Mouse (Mus musculus): ENCODE data around the gene Taldo1. TPM values are rescaled to one million over a fixed set of nuclear protein-coding genes. Genes with fewer than 3 reads are reported as not detected.

Gene Taldo1
- polyA plus RNA-seq, 1 experiment, result 93.0 TPM

GRCm38 (mm10) chr7:141381068-141381835, 10.7 kb upstream of the Taldo1 start:
- no peak overlapping the region for H3K27ac ChIP-seq (ENCODE audit: insufficient read depth, low read length)
- TF ChIP-seq POLR2A (IDR thresholded peaks at IDR 0.05; ENCODE audit: low read depth, low read length), result no peak
- no peak for TF ChIP-seq CTCF (IDR thresholded peaks at IDR 0.05; ENCODE audit: borderline replicate concordance, insufficient read depth, low read length)
- H3K4me1 ChIP-seq (ENCODE audit: control insufficient read depth, insufficient read depth, low read length), result no peaks in the 10 kb centered on the region
- no peak overlapping the region for H3K4me3 ChIP-seq (ENCODE audit: insufficient read depth, low read length)

DNA sequence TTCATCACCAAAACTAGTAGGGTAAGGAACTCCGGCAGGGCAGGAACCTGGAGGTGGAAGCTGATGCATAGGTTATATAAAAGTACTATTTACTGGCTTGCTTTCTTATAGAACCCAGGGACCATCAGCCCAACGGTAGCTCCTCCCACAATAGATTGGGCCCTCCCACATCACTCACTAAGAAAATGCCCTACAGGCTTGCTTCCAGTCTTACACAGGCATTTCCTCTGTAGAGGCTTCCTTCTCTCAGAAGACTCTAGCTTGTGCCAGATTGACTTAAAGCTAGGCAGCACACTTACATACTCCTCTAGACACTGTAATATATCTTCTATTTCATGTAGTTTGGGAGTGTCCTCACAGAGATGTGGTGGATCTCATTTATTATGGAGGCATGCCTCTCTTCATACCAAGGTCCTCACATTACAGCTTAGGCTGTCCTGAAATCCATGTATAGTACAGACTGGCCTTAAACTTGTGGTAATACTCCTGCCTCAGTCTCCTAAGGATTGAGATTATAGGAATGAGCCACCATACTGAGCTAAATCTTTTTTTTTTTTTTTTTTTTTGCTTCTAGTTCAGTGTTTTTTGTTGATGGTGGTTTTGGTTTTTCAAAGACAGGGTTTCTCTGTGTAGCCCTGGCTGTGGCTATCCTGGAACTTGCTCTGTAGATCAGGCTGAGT, 4.1 kb upstream of the Taldo1 start:
- Histone ChIP-seq H3K4me1 (ENCODE audit: control insufficient read depth, insufficient read depth, low read length) (peaks cover under 1% of the 10 kb centered on the region; the same call in 1 of the 2 replicates), H3K27ac (ENCODE audit: insufficient read depth, low read length) (no peak overlapping the region), H3K4me3 (ENCODE audit: insufficient read depth, low read length) (no peak overlapping the region)
- TF ChIP-seq POLR2A (IDR thresholded peaks at IDR 0.05; ENCODE audit: low read depth, low read length) (no peak), CTCF (IDR thresholded peaks at IDR 0.05; ENCODE audit: borderline replicate concordance, insufficient read depth, low read length) (no peak)

DNA sequence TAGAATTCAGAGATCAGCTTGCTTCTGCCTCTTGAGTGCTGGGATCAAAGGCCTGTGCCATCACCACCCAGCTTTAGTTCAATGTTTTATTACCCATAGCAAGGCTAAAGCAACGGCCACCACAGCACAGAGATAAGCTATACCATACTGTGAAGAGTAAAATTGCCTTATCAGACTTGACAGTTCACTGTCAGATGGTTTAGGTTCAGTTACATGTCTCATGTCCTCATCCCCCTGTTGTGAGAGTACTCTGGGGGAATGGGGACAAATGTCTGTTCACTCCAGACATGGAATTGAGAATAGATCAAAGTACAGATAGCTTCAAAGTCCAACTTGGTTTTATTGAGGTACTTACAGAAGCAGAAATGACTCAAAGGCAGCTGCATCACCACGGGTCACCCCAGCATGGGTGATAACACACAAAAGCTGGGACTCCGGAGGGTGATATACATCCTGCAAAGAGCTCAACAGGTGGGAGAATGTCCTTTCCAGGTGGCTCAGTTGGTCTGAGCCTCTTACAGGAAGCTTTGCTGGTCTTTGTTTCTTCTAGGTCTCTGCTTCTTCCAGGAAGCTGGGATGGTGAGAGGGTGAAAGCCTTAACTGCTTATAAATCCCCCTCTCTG, 3.4 kb upstream of the Taldo1 start:
- no peak overlapping the region for H3K4me3 ChIP-seq (ENCODE audit: insufficient read depth, low read length)
- H3K4me1 ChIP-seq (ENCODE audit: control insufficient read depth, insufficient read depth, low read length), result peaks cover 4% of the 10 kb centered on the region; the same call in 1 of the 2 replicates
- TF ChIP-seq CTCF (IDR thresholded peaks at IDR 0.05; ENCODE audit: borderline replicate concordance, insufficient read depth, low read length) (no peak), POLR2A (IDR thresholded peaks at IDR 0.05; ENCODE audit: low read depth, low read length) (no peak)
- H3K27ac ChIP-seq (ENCODE audit: insufficient read depth, low read length), result no peak overlapping the region

- TF ChIP-seq POLR2A (IDR thresholded peaks at IDR 0.05; ENCODE audit: low read depth, low read length), result no peak
- Histone ChIP-seq H3K4me3 (ENCODE audit: insufficient read depth, low read length) (no peak overlapping the region), H3K27ac (ENCODE audit: insufficient read depth, low read length) (no peak overlapping the region), H3K4me1 (ENCODE audit: control insufficient read depth, insufficient read depth, low read length) (peaks cover 4% of the 10 kb centered on the region; the same call in 1 of the 2 replicates)
These were observed 1.4 kb upstream of the Taldo1 start for GRCm38 (mm10) chr7:141390326-141391259.

GRCm38 (mm10) chr7:141392552-141393222, 688 bp downstream of the Taldo1 start:
- no peak for TF ChIP-seq POLR2A (IDR thresholded peaks at IDR 0.05; ENCODE audit: low read depth, low read length)
- TF ChIP-seq CTCF (IDR thresholded peaks at IDR 0.05; ENCODE audit: borderline replicate concordance, insufficient read depth, low read length), result no peak
- peak overlapping the region; percentile 90 for H3K4me3 ChIP-seq (ENCODE audit: insufficient read depth, low read length)
- H3K27ac ChIP-seq (ENCODE audit: insufficient read depth, low read length), result peak overlapping the region; percentile 11; the same call in 1 of the 2 replicates

GRCm38 (mm10) chr7:141394158-141394557, 2.2 kb downstream of the Taldo1 start:
- TF ChIP-seq CTCF (IDR thresholded peaks at IDR 0.05; ENCODE audit: borderline replicate concordance, insufficient read depth, low read length) (no peak), POLR2A (IDR thresholded peaks at IDR 0.05; ENCODE audit: low read depth, low read length) (no peak)
- Histone ChIP-seq H3K4me3 (ENCODE audit: insufficient read depth, low read length) (no peak overlapping the region), H3K4me1 (ENCODE audit: control insufficient read depth, insufficient read depth, low read length) (peaks cover 4% of the 10 kb centered on the region; the same call in 1 of the 2 replicates), H3K27ac (ENCODE audit: insufficient read depth, low read length) (no peak overlapping the region)

More at GRCm38 (mm10) chr7:141392552-141393222, 688 bp downstream of the Taldo1 start:
- H3K4me1 ChIP-seq (ENCODE audit: control insufficient read depth, insufficient read depth, low read length), result peaks cover 4% of the 10 kb centered on the region; the same call in 1 of the 2 replicates

- peaks cover 4% of the 10 kb centered on the region; the same call in 1 of the 2 replicates for H3K4me1 ChIP-seq (ENCODE audit: control insufficient read depth, insufficient read depth, low read length)
- H3K4me3 ChIP-seq (ENCODE audit: insufficient read depth, low read length), result no peak overlapping the region
- H3K27ac ChIP-seq (ENCODE audit: insufficient read depth, low read length), result no peak overlapping the region
- TF ChIP-seq POLR2A (IDR thresholded peaks at IDR 0.05; ENCODE audit: low read depth, low read length) (no peak), CTCF (IDR thresholded peaks at IDR 0.05; ENCODE audit: borderline replicate concordance, insufficient read depth, low read length) (peak; percentile 48; the same call in 1 of the 2 replicates)
These were observed 2.8 kb downstream of the Taldo1 start for GRCm38 (mm10) chr7:141394771-141395170.

DNA sequence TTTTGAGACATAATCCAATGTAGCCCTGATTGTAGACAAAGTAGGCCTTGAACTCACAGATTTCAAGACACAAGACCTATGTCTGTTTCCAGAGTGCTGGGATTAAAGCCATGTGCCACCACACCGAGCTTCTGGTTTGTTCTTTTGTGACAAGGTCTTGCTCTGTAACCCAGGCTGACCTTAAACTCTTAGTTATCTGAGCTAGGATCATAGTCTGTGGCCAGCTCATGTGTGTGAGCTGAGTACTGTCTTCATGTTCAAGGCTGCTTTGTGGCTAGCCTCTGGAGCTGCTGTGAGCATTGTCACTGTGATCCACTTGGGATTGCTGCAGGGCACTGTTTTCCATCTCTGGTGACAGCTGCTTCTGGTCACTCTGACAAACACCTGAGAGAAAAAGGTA, 3.3 kb downstream of the Taldo1 start:
- no peak for TF ChIP-seq CTCF (IDR thresholded peaks at IDR 0.05; ENCODE audit: borderline replicate concordance, insufficient read depth, low read length)
- no peak for TF ChIP-seq POLR2A (IDR thresholded peaks at IDR 0.05; ENCODE audit: low read depth, low read length)
- H3K4me1 ChIP-seq (ENCODE audit: control insufficient read depth, insufficient read depth, low read length), result peaks cover 4% of the 10 kb centered on the region; the same call in 1 of the 2 replicates
- H3K4me3 ChIP-seq (ENCODE audit: insufficient read depth, low read length), result no peak overlapping the region
- no peak overlapping the region for H3K27ac ChIP-seq (ENCODE audit: insufficient read depth, low read length)
